Mouse (Mus musculus): ENCODE data around the gene Aldh8a1. TPM values are rescaled to one million over a fixed set of nuclear protein-coding genes. Genes with fewer than 3 reads are reported as not detected.
"Not testable (repeated sequence)": the region's sequence is repeated elsewhere in the genome, so short reads cannot be mapped to it uniquely, and the experiment has no call there.

The Aldh8a1 gene
- total RNA-seq, 2 experiments from 2014 or later = not detected

DNA sequence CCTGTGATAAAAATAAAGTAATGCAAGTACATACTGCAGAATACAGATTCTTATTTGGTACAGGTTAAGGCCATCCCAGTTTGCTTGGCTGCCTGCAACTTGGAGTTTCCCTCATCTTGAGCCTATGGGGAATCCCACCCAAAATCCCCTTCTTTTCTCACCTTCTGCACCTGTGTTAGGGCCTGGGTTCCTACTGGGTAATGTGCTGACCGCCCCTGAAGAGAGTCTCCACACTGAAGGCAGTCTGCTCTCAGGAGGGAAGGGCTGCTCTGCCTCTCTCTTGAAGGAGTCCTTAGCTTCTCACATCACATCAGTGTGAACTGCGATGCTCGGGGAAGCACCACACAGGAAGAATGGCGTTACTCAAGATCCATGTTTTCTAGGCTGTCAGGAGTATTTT, 11.2 kb upstream of the Aldh8a1 start:
- intact Hi-C loops (cut with DNase I; ENCODE audit: low total_unique reads) = no loop called here
- no peak for DNase-seq

DNA sequence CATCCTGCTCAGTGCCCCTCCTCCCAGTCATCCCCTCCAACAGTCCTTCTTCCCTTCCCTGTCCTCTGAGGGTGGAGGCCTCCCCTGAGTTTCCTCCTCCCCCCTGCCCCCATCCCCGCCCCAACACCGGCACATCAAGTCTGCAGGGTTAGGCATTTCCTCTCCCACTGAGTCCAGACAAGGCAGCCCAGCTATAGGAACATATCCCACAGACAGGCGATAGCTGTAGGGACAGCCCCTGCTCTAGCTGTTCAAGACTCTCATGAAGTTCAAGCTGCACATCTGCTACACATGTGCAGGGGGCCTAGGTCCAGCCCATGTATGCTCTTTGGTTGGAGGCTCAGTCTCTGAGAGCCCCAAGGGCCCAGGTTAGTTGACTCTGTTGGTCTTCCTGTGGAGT, 10.6 kb upstream of the Aldh8a1 start:
- no peak for DNase-seq
- intact Hi-C loops (cut with DNase I; ENCODE audit: low total_unique reads) = no loop called here

GRCm38 (mm10) chr10:21367481-21367880, 9.6 kb upstream of the Aldh8a1 start:
- intact Hi-C loops (cut with DNase I; ENCODE audit: low total_unique reads) = no loop called here
- no peak for DNase-seq

DNA sequence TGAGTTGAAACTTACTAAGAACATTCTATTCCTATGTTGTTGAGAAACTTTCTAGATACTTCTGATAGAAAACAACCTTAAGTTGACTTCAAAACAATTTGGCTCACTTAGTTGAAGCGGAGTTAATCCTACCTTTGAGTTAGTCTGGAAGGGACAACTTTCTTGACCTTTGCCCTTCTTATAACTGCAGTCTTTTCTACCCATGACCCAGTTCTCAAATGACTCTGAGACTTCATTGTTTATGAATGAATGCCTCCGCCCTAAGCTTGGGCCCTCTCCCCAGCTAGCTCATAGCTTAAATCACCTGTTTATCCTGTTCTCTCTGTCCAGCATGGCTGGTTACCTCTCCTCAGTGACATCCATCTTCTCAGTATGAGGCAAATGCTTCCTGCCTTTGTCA, 7.5 kb upstream of the Aldh8a1 start:
- no peak for DNase-seq
- intact Hi-C loops (cut with DNase I; ENCODE audit: low total_unique reads) = no loop called here

GRCm38 (mm10) chr10:21372271-21372670, 4.8 kb upstream of the Aldh8a1 start:
- DNase-seq = no peak
- intact Hi-C loops (cut with DNase I; ENCODE audit: low total_unique reads) = no loop called here

DNA sequence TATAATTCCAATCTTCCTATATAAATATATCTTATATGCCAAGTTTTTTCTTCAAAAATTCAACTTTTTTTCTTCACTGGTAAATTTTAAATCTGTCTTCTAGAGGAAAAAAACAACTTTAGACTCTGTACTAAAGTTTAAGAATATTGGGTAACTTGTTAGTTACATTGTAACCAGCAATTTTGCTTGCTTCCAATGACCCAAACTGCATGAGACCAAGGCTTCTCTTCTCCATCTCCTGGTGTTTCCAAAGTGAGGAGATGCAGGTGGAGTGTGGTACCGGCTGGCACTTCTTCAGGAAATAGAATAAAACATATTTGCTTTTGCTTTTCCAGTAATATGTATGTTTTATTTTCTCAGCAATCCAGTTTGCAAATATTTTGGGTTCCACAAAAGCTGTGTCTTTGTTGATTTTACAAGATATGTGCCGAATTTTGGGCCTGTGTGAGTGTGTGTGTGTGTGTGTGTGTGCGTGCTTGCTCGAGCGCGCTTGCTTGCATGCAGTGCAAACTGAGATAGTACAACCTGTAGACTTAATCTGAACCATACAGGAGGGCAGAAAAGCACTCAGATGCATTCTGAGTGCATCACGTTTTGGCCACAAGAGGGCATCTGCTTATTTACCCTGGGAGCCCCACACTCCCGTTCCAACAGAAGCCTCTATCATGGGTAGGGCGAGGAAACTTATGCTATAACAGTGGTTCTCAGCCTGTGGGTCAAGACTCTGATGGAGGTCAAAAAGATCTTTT, 1.3 kb downstream of the Aldh8a1 start:
- intact Hi-C loops (cut with DNase I; ENCODE audit: low total_unique reads) = no loop called here
- no peak for DNase-seq

- DNase-seq = no peak
- intact Hi-C loops (cut with DNase I; ENCODE audit: low total_unique reads) = loop anchor here (5.0 kb wide), 1 partner anchor 84 kb away; no protein-coding TSS in a partner anchor
These were observed 5.8 kb downstream of the Aldh8a1 start for GRCm38 (mm10) chr10:21382914-21383313.

DNA sequence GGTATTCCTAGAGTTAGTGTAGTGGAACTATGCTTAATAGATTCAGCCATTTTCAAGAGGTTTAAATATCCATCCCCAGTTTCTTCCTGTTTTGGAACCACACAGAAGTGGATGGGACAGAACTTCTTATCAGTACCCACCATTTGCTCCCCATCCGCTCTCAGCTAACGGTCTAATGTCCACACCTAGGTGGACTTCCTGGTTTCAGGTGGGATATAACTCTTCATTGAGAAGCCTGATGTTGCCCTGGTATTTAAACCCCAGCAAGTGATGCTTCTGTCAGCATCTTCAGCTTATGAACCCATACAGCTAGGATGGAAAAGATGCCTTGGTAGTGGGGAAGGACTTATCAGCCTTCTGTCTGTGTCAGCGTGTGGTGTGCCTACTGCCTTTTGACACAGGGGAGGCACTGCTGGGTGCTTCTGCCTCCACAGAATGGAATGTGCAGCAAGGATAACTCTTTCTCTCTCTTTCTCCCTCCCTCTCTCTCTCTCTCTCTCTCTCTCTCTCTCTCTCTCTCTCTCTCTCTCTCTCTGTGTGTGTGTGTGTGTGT, 8.1 kb downstream of the Aldh8a1 start:
- intact Hi-C loops (cut with DNase I; ENCODE audit: low total_unique reads) = loop anchor here (5.0 kb wide), 1 partner anchor 67 kb away; no protein-coding TSS in a partner anchor

GRCm38 (mm10) chr10:21389075-21389474, 12.0 kb downstream of the Aldh8a1 start:
- no peak for DNase-seq
- intact Hi-C loops (cut with DNase I; ENCODE audit: low total_unique reads) = loop anchor here (5.0 kb wide), 1 partner anchor 63 kb away; no protein-coding TSS in a partner anchor

More for the DNA sequence above, 8.1 kb downstream of the Aldh8a1 start:
- DNase-seq = no peak

DNA sequence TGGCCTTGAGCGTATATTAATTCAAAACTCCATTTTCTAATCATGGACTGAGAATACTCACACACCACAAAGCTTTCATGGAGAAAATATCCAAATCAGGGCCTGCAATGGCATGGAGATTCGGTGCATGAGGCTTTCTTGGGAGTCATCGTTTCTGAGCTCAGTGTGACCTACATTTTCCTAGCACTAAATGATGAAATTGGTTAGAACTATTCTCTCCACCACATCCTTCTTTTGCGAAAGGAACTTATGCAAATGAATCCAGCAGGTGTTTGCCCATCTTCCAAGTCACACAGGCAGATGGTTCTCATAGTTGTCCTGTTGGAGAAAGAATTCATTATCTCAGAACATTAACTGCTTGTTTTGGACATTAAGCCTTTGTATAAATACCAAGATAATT, 13.3 kb downstream of the Aldh8a1 start:
- intact Hi-C loops (cut with DNase I; ENCODE audit: low total_unique reads) = no loop called here
- no peak for DNase-seq

DNA sequence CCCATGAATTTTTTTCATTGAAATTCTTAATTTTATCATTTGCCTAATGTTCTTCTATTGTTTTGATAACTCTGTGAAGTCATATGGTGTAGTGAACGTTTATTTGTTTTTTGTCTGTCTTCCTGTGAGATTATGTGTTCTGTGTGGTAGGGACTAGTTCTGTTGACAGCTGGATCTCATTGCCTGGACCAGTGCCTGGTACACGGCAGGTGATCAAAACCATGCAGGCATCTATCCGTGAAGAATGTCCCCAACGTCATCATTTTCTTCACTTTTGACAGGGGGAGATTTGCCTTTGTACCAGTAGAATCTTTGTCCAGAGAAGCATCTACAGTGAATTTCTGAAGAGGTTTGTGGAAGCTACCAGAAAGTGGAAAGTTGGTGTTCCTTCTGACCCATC, 14.2 kb downstream of the Aldh8a1 start:
- no peak for DNase-seq
- intact Hi-C loops (cut with DNase I; ENCODE audit: low total_unique reads) = no loop called here

DNA sequence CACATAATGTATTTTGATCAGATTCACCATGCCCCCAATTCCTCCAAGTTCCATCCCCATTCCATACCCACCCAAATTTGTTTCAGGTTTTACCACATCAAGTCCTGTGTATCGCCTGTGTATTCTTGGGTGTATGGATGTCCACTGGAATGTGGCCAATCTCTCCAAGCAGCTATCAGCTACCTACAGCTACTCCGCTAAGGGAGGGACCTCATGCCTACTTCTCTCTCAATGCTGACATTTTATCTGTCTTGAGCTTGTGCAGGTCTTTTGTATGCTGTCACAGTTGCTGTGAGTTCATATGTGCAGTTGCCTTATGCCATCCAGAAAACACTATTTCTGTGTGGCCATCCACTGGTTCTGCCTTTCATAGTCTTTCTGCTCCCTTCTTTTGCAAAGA, 16.3 kb downstream of the Aldh8a1 start:
- DNase-seq = no peak
- intact Hi-C loops (cut with DNase I; ENCODE audit: low total_unique reads) = no loop called here

- DNase-seq = no peak
- intact Hi-C loops (cut with DNase I; ENCODE audit: low total_unique reads) = no loop called here
These were observed 18.5 kb downstream of the Aldh8a1 start for GRCm38 (mm10) chr10:21395426-21396139.

DNA sequence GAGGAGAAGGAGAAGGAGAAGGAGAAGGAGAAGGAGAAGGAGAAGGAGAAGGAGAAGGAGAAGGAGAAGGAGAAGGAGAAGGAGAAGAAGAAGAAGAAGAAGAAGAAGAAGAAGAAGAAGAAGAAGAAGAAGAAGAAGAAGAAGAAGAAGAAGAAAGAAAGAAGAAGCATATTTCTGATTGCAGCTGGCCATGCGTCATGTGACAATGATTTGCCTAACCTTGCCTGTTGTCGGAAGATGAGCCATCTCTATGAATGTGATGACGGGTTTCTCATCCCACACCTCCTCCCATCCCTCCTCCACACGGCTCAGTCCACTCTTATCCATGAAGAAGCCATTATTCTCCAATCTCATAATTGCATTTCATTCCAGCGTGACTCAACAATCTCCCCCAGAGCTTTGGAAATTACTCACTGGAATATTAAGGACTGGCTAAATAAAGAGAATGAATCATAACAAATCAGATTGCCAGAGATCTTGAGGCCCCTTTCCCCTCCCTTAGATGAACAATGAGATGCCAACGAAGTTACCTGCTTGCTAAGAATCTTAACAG, 21.9 kb downstream of the Aldh8a1 start:
- intact Hi-C loops (cut with DNase I; ENCODE audit: low total_unique reads); DNase-seq: not testable (repeated sequence)

DNA sequence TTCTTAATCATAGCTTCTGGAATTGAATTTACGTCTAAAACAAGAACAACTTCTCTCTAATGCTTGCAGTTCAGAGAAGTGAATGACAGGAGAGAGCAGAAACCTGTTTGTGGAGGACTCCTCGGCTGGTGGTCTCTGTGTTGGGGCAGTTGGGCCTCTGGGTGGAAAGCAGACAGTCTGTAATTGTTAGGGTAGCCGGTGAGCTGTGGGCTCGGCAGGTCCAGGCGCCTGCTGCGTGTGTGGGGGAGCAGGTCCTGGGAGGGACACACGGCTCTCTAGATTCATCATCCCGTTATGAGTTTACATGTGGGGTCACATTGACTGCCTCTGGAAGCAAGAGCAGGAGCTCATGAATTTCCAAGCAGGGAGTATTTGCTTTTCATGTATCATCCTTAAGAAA, 22.5 kb downstream of the Aldh8a1 start:
- intact Hi-C loops (cut with DNase I; ENCODE audit: low total_unique reads) = no loop called here
- no peak for DNase-seq

DNA sequence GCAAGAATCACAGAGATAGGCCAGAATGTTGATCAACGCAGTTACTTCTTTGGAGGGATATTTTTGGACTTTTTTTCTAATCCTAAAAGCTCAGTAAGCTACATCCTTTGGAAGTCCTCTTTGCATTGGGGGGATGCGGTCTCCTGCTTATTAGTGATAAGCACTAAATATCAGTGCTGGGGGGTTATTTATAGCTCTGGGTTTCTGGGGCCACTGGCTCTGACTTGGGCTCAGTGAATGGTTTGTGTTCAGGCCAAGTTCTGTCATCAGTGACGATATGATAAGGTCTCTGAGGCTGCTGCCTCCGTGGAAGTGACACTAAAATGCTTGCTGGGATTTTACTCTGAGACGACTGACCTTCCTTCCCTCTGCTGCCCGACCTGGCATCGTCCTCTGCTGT, 22.9 kb downstream of the Aldh8a1 start:
- intact Hi-C loops (cut with DNase I; ENCODE audit: low total_unique reads) = no loop called here
- no peak for DNase-seq

GRCm38 (mm10) chr10:21400453-21400852, 23.4 kb downstream of the Aldh8a1 start:
- intact Hi-C loops (cut with DNase I; ENCODE audit: low total_unique reads) = no loop called here
- DNase-seq = no peak

DNA sequence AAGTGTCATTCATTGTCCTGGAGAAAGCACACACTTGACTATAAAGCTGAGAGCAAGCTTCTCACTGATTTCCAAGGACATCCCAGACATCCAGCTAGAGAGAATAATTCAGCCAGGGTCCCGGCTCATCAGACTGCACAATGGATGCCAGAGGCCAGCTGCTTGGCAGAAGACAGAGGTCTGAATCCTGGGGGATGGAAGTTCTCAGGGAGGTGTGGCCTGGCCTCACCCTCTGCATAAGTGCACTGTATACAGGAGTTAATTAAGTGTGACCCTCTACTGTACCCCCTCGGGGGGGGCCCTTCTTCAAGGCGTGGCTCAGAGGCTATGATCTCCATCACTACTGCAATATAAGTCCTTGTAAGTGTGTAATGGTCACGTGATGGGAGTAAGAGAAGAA, 24.2 kb downstream of the Aldh8a1 start:
- intact Hi-C loops (cut with DNase I; ENCODE audit: low total_unique reads) = no loop called here
- peak; percentile 56 for DNase-seq

- intact Hi-C loops (cut with DNase I; ENCODE audit: low total_unique reads) = no loop called here
- DNase-seq = no peak
These were observed 27.7 kb downstream of the Aldh8a1 start for GRCm38 (mm10) chr10:21404822-21405221.
